Mouse (Mus musculus) spleen, adult 2 months (tissue): ENCODE results near the gene Clba1. TPM values are rescaled to one million over a fixed set of nuclear protein-coding genes. Genes with fewer than 3 reads are reported as not detected.
A peak's percentile ranks its signal among the peaks of the same experiment; 100 is the strongest.

Experiments used
- DNase-seq, 2 experiments: peaks; one replicate each; pipeline versions ENCODE4 v3.0.0 to v3.0.0-alpha.2; 2012 to 2021; ENCODE audit warnings: low spot score in 2 of 2, low read depth in 1 of 2
- H3K27ac ChIP-seq: fragments of 200-500 bp; 2 replicates; pipeline ENCODE4 v1.5.1; 2012; ENCODE audit warnings: low read length, inconsistent platforms; ENCODE audit not compliant: insufficient read depth
- H3K27me3 ChIP-seq: fragments of 200-500 bp; 2 replicates; pipeline ENCODE4 v1.6.1; 2012; ENCODE audit warnings: mild to moderate bottlenecking, moderate library complexity, low read length, inconsistent platforms; ENCODE audit not compliant: control insufficient read depth, insufficient read depth
- H3K36me3 ChIP-seq: fragments of 200-500 bp; 2 replicates; pipeline ENCODE4 v1.6.1; 2012; ENCODE audit warnings: mild to moderate bottlenecking, low read length, inconsistent platforms; ENCODE audit not compliant: control insufficient read depth, insufficient read depth
- H3K4me1 ChIP-seq: fragments of 200-500 bp; 2 replicates; pipeline ENCODE4 v1.6.1; 2011; ENCODE audit warnings: inconsistent platforms; ENCODE audit not compliant: control insufficient read depth, insufficient read depth, insufficient read length
- H3K4me3 ChIP-seq: fragments of 200-500 bp; 2 replicates; pipeline ENCODE4 v1.5.1; 2011; ENCODE audit warnings: mild to moderate bottlenecking, inconsistent platforms; ENCODE audit not compliant: insufficient read depth, insufficient read length; ENCODE audit errors: extremely low read depth
- CTCF ChIP-seq: fragments of 200-500 bp; IDR thresholded peaks from 2 replicates; pipeline ENCODE4 v1.5.1; 2011; ENCODE audit warnings: mild to moderate bottlenecking, inconsistent platforms; ENCODE audit not compliant: insufficient read depth, insufficient read length, insufficient replicate concordance; ENCODE audit errors: extremely low read depth
- POLR2A ChIP-seq: fragments of 200-500 bp; IDR thresholded peaks from 2 replicates; pipeline ENCODE4 v1.6.1; 2011; ENCODE audit warnings: low read depth, low read length, inconsistent platforms
- WGBS: fragments of 180-500 bp; shearing (Covaris S2); methylation state at CpG from one replicate; pipeline ENCODE4 v1.1.7; 2018; 5-methylcytosine and 5-hydroxymethylcytosine counted together
- polyA plus RNA-seq: library from polyadenylated mRNA; depleted of rRNA; stranded (reverse); fragments of >200 nt; gene quantifications from 2 replicates; pipeline ENCODE4 v1.2.3, GENCODE M21; 2012; rRNA removed

The Clba1 gene
- polyA plus RNA-seq, 1 experiment: 0.83 TPM

GRCm38 (mm10) chr12:112857021-112857925 lies 48.5 kb downstream of the Clba1 start:
- no peak for DNase-seq
- peaks cover 10% of the 10 kb centered on the region for H3K36me3 ChIP-seq
- H3K27ac ChIP-seq: peak overlapping the region; percentile 93
- H3K4me1 ChIP-seq: peaks cover 55% of the 10 kb centered on the region
- peak overlapping the region; percentile 32; the same call in 1 of the 2 replicates for H3K4me3 ChIP-seq
- TF ChIP-seq CTCF: no peak
- TF ChIP-seq POLR2A: no peak
- H3K27me3 ChIP-seq: no peaks in the 10 kb centered on the region
- 17% methylated on average over 9 of the region's 9 CpGs for WGBS

- peak overlapping the region; percentile 93 for H3K27ac ChIP-seq
- peak overlapping the region; percentile 11; the same call in 1 of the 2 replicates for H3K4me3 ChIP-seq
- no peaks in the 10 kb centered on the region for H3K27me3 ChIP-seq
- H3K36me3 ChIP-seq: peaks cover 5% of the 10 kb centered on the region; the same call in 1 of the 2 replicates
- H3K4me1 ChIP-seq: peaks cover 58% of the 10 kb centered on the region
- TF ChIP-seq POLR2A (no peak), CTCF (no peak)
- no peak for DNase-seq
- WGBS: 80% methylated on average over 9 of the region's 9 CpGs
These were observed 50.0 kb downstream of the Clba1 start for GRCm38 (mm10) chr12:112858581-112859336.

- Histone ChIP-seq H3K36me3 (peaks cover 5% of the 10 kb centered on the region; the same call in 1 of the 2 replicates), H3K27ac (peak overlapping the region; percentile 93), H3K27me3 (no peaks in the 10 kb centered on the region), H3K4me3 (peak overlapping the region; percentile 67), H3K4me1 (peaks cover 59% of the 10 kb centered on the region)
- TF ChIP-seq CTCF (no peak), POLR2A (no peak; the same call in 1 of the 2 replicates)
- WGBS: 5% methylated on average over 8 of the region's 8 CpGs
- peak; percentile 50 to 75 for DNase-seq
These were observed 51.2 kb downstream of the Clba1 start for GRCm38 (mm10) chr12:112859930-112860329.

- Histone ChIP-seq H3K27me3 (no peaks in the 10 kb centered on the region), H3K27ac (peak overlapping the region; percentile 93), H3K4me1 (peaks cover 58% of the 10 kb centered on the region), H3K36me3 (no peaks in the 10 kb centered on the region), H3K4me3 (peak overlapping the region; percentile 67)
- TF ChIP-seq CTCF (no peak), POLR2A (peak; percentile 84)
- peak; percentile 67 to 78 for DNase-seq
- WGBS: 11% methylated on average over 7 of the region's 7 CpGs
These were observed 52.0 kb downstream of the Clba1 start for GRCm38 (mm10) chr12:112860765-112861164.

GRCm38 (mm10) chr12:112861911-112862321 lies 53.2 kb downstream of the Clba1 start:
- Histone ChIP-seq H3K27ac (peak overlapping the region; percentile 59), H3K4me1 (peaks cover 60% of the 10 kb centered on the region), H3K36me3 (no peaks in the 10 kb centered on the region), H3K4me3 (no peak overlapping the region), H3K27me3 (no peaks in the 10 kb centered on the region)
- no peak for TF ChIP-seq POLR2A
- no peak for TF ChIP-seq CTCF
- DNase-seq: no peak
- 49% methylated on average over 9 of the region's 9 CpGs for WGBS

GRCm38 (mm10) chr12:112864804-112865203 lies 56.1 kb downstream of the Clba1 start:
- DNase-seq: peak in 1 of 2 experiments; percentile 10
- Histone ChIP-seq H3K27ac (peak overlapping the region; percentile 9; the same call in 1 of the 2 replicates), H3K27me3 (no peaks in the 10 kb centered on the region), H3K4me3 (no peak overlapping the region), H3K4me1 (peaks cover 49% of the 10 kb centered on the region), H3K36me3 (no peaks in the 10 kb centered on the region)
- WGBS: 45% methylated on average over 7 of the region's 7 CpGs
- no peak for TF ChIP-seq POLR2A

Other genes starting within 250 kb of the Clba1 start
- 39.9 and 40.1 TPM in 2 replicates for gene Inf2, start 220.2 kb upstream of the Clba1 start, polyA plus RNA-seq
- 10.7 and 18.8 TPM in 2 replicates for gene Adssl1, start 188.9 kb upstream of the Clba1 start, polyA plus RNA-seq
- gene Siva1, start 164.3 kb upstream of the Clba1 start, polyA plus RNA-seq: 31.6 and 42.5 TPM in 2 replicates
- gene Akt1, start 134.1 kb upstream of the Clba1 start, polyA plus RNA-seq: 105 and 137 TPM in 2 replicates
- gene Zbtb42, start 130.1 kb upstream of the Clba1 start, polyA plus RNA-seq: 7.6 and 11.5 TPM in 2 replicates
- gene Cep170b, start 88.5 kb upstream of the Clba1 start, polyA plus RNA-seq: 7.6 and 9.1 TPM in 2 replicates
- 332 and 401 TPM in 2 replicates for gene Pld4, start 48.3 kb upstream of the Clba1 start, polyA plus RNA-seq
- gene Ahnak2, start 6.3 kb upstream of the Clba1 start, polyA plus RNA-seq: 0.46 and 0.83 TPM in 2 replicates
- 30.4 and 34.0 TPM in 2 replicates for gene Cdca4, start 20.5 kb downstream of the Clba1 start, polyA plus RNA-seq
- 77.9 and 81.1 TPM in 2 replicates for gene Gpr132, start 59.3 kb downstream of the Clba1 start, polyA plus RNA-seq
- 7.8 and 8.6 TPM in 2 replicates for gene Jag2, start 120.8 kb downstream of the Clba1 start, polyA plus RNA-seq
- 25.4 and 28.8 TPM in 2 replicates for gene Nudt14, start 133.2 kb downstream of the Clba1 start, polyA plus RNA-seq
- gene Btbd6, start 167.5 kb downstream of the Clba1 start, polyA plus RNA-seq: 22.3 and 61.1 TPM in 2 replicates
- gene Brf1, start 191.8 kb downstream of the Clba1 start, polyA plus RNA-seq: 127 and 186 TPM in 2 replicates
- 29.1 and 38.6 TPM in 2 replicates for gene Pacs2, start 205.6 kb downstream of the Clba1 start, polyA plus RNA-seq